Mouse (Mus musculus): Measurements from ENCODE around the gene Gm44579. TPM values are rescaled to one million over a fixed set of nuclear protein-coding genes. Genes with fewer than 3 reads are reported as not detected.

Gene Gm44579
- polyA plus RNA-seq, 1 experiment from 2014 or later, result not detected

DNA sequence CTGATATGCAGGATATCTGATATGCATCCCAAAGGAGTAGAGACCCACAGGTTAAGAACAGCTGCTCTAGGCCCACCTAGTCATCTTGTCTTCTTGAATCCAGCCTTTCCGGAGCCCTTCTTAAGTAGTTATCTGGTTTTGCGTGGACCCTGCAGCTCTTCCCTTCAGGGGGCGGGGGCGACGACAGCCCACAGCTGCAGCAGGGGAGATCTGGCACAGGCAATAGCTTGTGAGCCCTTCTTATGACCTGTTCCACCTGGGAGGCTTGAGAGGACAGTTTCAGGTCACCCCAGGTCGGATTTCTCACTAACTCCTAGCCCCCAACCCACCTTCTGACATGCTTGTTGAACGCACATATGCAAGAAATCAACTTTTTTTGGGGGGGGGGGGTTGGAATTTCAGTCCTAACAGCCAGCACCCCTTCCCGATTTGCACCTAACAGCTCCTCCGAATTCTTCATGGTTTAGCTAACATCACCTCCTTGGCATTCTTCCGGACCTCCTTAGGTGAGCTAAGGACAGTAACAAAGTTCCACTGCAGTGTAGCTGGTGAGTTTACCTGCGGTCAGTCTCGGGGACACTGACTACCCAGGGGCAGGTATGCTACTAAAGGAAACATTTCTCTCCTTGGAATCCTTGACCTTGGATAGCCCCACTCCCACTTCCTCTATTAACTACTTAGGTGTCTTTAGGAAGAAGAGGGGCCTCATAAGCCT, 38.8 kb downstream of the Gm44579 start:
- H3K4me3 ChIP-seq, result no peak overlapping the region; the same call in 1 of the 2 replicates

DNA sequence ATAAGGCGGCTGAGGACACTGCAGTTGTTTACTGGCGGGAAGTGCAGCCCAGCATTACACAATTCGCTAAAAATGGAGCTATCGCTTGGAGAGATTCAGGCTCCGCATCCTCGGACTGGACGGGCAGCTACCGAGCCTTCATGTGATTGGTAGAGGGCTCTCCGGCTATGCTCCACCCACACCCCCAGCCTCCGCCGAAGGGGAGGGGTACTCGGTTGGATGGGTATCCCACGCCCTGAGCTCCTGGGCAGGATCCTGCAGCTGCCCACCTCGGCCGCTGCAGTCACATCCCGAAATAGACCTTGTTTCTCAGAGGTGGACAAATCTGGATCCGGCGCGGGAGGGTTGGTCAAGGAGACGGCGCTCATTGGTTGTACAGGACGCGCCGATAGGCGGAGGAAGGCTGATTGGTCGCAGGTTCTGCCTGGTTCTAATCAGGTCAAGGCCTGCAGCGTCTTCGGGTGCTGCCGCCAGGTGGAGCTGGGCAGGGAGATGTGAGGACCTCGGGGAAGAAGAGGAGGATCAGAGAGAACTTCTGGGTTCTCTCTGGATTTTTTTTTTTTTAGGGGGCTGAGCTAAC, 39.6 kb downstream of the Gm44579 start:
- Histone ChIP-seq H3K27me3 (ENCODE audit: insufficient read depth, poor library complexity, severe bottlenecking) (no peaks in the 10 kb centered on the region), H3K4me1 (peaks cover 15% of the 10 kb centered on the region), H3K36me3 (no peaks in the 10 kb centered on the region), H3K4me3 (peak overlapping the region; percentile 58), H3K9me3 (no peaks in the 10 kb centered on the region), H3K27ac (peak overlapping the region; percentile 87)
- peak; percentile 98 for DNase-seq (ENCODE audit: low spot score)
- under 1% methylated on average over 30 of the region's 30 CpGs for WGBS

More for the DNA sequence above, 38.8 kb downstream of the Gm44579 start:
- WGBS, result 55% methylated on average over 12 of the region's 12 CpGs
- peak overlapping the region; percentile 42; the same call in 1 of the 2 replicates for H3K27ac ChIP-seq
- no peak for DNase-seq (ENCODE audit: low spot score)
- no peaks in the 10 kb centered on the region for H3K27me3 ChIP-seq (ENCODE audit: insufficient read depth, poor library complexity, severe bottlenecking)
- H3K36me3 ChIP-seq, result no peaks in the 10 kb centered on the region
- H3K4me1 ChIP-seq, result peaks cover 15% of the 10 kb centered on the region
- no peaks in the 10 kb centered on the region for H3K9me3 ChIP-seq

DNA sequence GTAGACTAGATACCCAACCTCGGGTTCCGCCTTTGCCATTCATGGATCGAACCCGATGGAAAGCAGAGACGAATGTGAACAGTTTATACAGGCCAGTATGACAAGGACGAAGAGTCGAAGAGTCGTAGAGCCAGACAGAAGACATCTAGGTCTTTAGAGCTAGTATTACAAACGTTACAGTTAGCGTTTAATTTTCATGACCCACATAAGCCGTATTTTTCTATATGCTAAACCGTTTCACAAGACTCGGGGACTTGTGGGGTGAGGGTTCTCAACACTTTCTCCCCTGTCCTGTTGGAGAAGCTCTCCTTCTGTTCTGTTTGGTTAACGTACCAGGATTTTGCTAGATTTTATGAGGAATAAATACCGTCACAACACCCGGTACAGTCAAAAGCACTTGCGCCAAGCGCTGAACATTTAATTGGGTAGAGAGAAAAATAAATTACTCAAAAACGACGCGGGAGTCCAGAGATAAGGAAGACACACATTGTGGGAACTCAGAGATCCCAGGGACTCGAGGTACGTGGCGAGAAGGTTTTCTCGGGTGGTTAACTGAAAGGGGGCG, 40.1 kb downstream of the Gm44579 start:
- 7% methylated on average over 26 of the region's 26 CpGs for WGBS
- Histone ChIP-seq H3K4me3 (peak overlapping the region; percentile 58), H3K9me3 (no peaks in the 10 kb centered on the region), H3K27me3 (ENCODE audit: insufficient read depth, poor library complexity, severe bottlenecking) (no peaks in the 10 kb centered on the region), H3K4me1 (peaks cover 15% of the 10 kb centered on the region), H3K36me3 (no peaks in the 10 kb centered on the region), H3K27ac (peak overlapping the region; percentile 87)
- DNase-seq (ENCODE audit: low spot score), result no peak

DNA sequence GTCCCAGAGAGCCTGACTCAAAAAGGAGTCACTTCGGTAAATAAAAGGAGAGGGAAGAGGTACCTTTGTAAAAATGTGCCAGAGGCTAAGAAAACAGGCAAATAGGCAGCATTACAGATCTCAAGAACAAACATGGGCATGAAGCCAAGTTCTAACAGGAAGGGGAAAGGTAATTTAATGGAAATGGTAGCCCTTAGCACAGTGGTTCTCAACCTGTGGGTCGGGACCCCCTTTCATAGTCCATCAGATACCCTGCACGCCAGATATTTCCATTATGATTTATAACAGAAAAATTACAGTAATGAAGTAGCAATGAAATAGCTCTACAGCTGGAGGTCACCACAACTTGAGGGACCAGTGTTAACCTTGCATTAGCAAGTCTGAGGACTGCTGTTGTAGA, 43.5 kb downstream of the Gm44579 start:
- Histone ChIP-seq H3K9me3 (no peaks in the 10 kb centered on the region), H3K36me3 (no peaks in the 10 kb centered on the region), H3K4me3 (no peak overlapping the region), H3K27ac (no peak overlapping the region), H3K4me1 (peaks cover 13% of the 10 kb centered on the region), H3K27me3 (ENCODE audit: insufficient read depth, poor library complexity, severe bottlenecking) (peaks cover 13% of the 10 kb centered on the region)
- no peak for DNase-seq (ENCODE audit: low spot score)
- 63% methylated on average over 3 of the region's 3 CpGs for WGBS

DNA sequence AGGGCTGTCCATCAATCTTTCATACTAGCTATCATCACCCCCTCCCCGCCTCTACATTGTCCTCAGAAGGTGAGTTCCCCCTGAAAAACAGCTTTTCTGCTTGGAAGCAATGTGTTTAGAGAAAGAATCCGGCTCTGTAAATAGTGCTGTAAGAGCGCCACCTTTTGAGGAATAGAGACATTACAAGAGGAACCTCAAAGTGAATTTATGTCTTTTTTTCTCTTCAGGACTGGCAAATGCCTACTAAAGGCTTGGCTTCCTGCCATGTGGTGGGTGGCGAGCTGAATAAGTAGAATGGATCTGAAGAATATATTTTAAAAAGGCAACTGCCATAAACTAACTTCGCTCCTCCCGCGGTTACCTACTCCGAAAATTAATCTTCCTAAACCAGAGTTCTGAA, 47.0 kb downstream of the Gm44579 start:
- Histone ChIP-seq H3K4me1 (no peaks in the 10 kb centered on the region; the same call in 1 of the 2 replicates), H3K4me3 (no peak overlapping the region), H3K36me3 (no peaks in the 10 kb centered on the region), H3K27me3 (ENCODE audit: insufficient read depth, poor library complexity, severe bottlenecking) (peaks cover 48% of the 10 kb centered on the region), H3K27ac (no peak overlapping the region), H3K9me3 (no peaks in the 10 kb centered on the region)
- no peak for DNase-seq (ENCODE audit: low spot score)
- 44% methylated on average over 8 of the region's 8 CpGs for WGBS

DNA sequence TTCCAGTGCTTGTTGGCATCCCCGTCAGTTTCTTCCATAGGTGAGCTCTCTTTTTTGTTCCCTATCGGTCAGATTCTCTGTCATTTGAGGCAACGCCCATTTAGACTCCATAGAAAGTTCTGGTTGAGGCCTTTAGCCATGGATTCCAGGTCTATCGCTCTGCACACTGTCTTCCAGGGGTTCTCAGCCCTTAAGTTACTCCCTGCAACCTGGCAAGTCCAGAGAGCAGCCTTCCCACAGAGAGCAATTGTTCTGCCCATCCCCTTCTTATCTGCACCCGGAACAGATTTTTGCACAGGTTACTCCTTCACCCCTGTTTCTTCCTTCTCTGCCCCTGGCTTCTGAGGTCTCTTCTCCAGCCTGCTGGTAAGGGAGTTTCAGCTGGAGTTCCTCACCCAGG, 48.7 kb downstream of the Gm44579 start:
- Histone ChIP-seq H3K9me3 (no peaks in the 10 kb centered on the region), H3K4me3 (no peak overlapping the region), H3K27me3 (ENCODE audit: insufficient read depth, poor library complexity, severe bottlenecking) (peaks cover 65% of the 10 kb centered on the region), H3K36me3 (no peaks in the 10 kb centered on the region), H3K27ac (no peak overlapping the region), H3K4me1 (peaks cover 16% of the 10 kb centered on the region)
- WGBS, result 64% methylated on average over 5 of the region's 5 CpGs
- no peak for DNase-seq (ENCODE audit: low spot score)

DNA sequence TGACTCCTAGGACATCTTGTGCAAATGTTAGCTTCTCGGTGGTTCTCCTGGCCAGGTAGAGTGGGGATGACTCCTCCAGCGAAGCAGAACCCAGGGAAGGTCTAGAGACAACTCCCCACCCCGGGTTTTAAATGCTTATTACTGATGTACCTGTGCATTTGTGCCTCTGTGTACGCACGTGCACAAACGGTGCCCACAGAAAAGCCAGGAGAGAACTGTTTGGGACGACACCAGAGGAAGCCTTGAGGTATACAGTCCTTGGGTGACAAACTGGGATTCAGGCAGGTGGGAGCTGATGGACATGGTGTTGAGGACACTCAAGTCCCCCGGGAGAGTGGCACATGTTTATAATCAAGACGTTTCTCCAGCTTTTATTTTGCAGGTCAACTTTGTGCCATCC, 49.9 kb downstream of the Gm44579 start:
- peaks cover 77% of the 10 kb centered on the region for H3K27me3 ChIP-seq (ENCODE audit: insufficient read depth, poor library complexity, severe bottlenecking)

DNA sequence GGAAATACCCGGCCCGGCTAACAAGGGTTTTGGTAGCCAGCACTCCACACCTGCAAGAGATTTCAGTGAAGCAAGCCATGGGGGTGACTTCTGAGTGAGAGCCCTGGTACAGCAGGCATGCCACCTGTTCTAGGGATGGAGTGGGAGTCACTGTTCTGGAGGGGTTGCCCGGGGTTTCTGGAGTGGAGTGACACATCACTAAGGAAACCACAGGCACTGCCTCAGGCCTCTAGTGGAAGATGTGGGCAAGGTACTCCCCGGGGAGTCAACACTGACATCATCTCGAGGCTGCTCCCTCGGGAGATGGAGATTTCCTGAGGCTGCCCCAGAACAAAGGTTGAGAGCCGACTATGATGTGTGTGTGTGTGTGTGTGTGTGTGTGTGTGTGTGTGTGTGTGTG, 50.4 kb downstream of the Gm44579 start:
- Histone ChIP-seq H3K27me3 (ENCODE audit: insufficient read depth, poor library complexity, severe bottlenecking) (peaks cover 83% of the 10 kb centered on the region), H3K4me1 (peaks cover 21% of the 10 kb centered on the region), H3K36me3 (no peaks in the 10 kb centered on the region), H3K9me3 (no peaks in the 10 kb centered on the region), H3K4me3 (no peak overlapping the region), H3K27ac (no peak overlapping the region)
- DNase-seq (ENCODE audit: low spot score), result no peak
- 38% methylated on average over 7 of the region's 7 CpGs for WGBS

More for the DNA sequence above, 49.9 kb downstream of the Gm44579 start:
- no peak overlapping the region for H3K27ac ChIP-seq
- H3K4me1 ChIP-seq, result peaks cover 21% of the 10 kb centered on the region
- DNase-seq (ENCODE audit: low spot score), result no peak
- H3K36me3 ChIP-seq, result no peaks in the 10 kb centered on the region
- no peaks in the 10 kb centered on the region for H3K9me3 ChIP-seq
- WGBS, result 69% methylated on average over 9 of the region's 9 CpGs
- H3K4me3 ChIP-seq, result no peak overlapping the region

DNA sequence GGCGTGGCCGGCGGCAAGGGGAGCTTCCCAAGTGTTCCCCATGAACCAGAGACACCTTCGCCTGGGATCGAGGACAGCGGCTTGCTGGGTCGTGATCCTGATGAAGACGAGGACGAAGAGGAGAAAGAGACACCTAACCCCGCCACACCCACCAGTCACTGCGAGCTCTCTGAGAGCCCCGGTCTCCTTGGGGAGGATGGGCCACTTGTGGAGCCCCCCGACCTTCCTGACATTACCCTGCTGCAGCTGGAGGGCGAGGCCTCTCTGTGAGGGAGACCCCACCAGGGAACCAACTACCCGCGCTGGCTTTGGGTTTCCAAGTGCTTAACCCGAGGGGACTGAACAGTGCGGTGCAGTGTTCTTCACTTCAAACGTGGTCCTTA, 52.2 kb downstream of the Gm44579 start:
- no peak for DNase-seq (ENCODE audit: low spot score)
- Histone ChIP-seq H3K27me3 (ENCODE audit: insufficient read depth, poor library complexity, severe bottlenecking) (peaks cover 85% of the 10 kb centered on the region), H3K36me3 (no peaks in the 10 kb centered on the region), H3K4me1 (peaks cover 21% of the 10 kb centered on the region), H3K9me3 (no peaks in the 10 kb centered on the region), H3K27ac (0 out of 2 replicates have a peak overlapping the region, but pooled peaks have one; percentile 59), H3K4me3 (peak overlapping the region; percentile 68)
- WGBS, result 6% methylated on average over 19 of the region's 19 CpGs

DNA sequence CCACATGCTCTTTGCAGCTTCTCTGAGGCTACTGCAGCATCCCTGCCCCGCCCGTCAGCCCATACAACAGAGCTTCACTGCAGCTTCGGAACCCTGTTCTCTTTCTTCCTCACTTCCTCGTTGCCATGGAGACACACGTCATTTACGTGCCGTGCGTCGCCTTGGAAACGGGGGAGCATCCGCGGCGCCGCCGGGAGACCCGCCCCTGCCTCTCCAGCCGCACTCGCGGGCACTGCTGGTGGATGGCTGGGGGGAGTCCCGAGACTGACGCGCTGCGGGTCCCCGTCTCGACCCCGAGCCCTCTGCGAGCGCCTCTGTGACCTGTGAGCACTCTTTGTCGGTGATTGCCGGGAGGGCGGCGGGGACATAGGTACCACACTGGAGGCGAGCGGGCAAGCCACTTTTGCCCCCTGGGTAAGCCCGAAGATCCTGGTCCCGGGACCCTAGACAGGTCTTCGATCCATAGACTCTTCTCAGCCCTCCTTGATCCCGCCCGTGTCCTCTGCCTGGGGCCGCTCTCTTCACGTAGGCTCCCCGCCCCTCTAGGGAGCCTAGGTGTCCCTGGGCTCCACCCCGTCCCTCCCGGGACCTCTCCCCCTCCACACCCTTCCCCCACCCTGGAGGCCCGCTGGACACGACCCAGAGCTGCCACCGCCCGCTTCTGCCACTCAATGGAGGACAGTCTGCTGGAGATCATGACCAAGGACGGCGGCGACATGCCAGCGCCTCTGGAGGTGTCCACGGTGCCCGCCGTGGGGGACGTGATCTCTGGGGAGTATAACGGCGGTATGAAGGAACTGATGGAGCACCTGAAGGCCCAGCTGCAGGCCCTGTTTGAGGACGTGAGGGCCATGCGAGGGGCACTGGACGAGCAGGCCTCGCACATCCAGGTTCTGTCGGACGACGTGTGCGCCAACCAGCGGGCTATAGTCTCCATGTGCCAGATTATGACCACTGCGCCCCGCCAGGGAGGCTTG, 52.8 kb downstream of the Gm44579 start:
- WGBS, result 1% methylated on average over 68 of the region's 69 CpGs
- Histone ChIP-seq H3K4me3 (peak overlapping the region; percentile 68), H3K36me3 (no peaks in the 10 kb centered on the region), H3K27ac (peak overlapping the region; percentile 59), H3K27me3 (ENCODE audit: insufficient read depth, poor library complexity, severe bottlenecking) (peaks cover 80% of the 10 kb centered on the region), H3K9me3 (no peaks in the 10 kb centered on the region), H3K4me1 (peaks cover 21% of the 10 kb centered on the region)
- DNase-seq (ENCODE audit: low spot score), result peak; percentile 87

DNA sequence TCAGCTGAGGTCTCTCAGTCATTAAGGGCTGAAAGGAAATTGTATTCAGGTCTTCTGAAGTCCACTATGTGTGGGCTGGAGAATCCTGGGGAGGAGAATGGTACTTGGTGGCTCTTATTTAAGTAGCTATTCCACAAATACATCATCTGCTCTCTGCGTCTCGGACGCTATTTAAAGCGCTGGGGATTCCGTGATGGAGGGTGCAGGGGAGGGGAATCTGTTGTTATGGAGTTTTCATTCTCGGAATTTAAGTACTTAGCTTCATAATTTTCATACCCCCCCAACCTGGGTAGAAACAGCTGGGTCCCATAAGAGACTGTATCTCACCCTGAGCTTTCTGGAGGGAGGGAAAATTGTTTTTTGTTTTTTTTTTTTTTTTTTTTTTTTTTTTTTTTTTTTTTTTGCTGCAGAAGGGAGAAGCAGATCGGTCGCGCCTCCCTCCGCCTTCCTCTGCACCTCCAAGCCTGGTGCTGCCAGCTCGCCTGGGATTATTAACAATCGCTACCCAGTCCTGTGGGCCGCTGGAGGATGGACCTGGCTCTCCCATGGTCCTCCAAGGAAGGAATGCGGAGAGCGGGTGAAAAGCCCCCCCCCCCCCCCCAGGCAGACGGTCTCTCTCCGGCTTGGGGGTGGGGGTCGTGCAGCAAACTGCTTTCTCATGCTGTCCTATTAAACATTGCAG, 53.7 kb downstream of the Gm44579 start, which contains the start of gene Ccdc184:
Ccdc184 (plus strand) TSS at position 196 of the 682 bp plus-strand sequence.
- WGBS, result 4% methylated on average over 18 of the region's 18 CpGs
- DNase-seq (ENCODE audit: low spot score), result no peak
- H3K27me3 ChIP-seq (ENCODE audit: insufficient read depth, poor library complexity, severe bottlenecking), result peaks cover 71% of the 10 kb centered on the region

DNA sequence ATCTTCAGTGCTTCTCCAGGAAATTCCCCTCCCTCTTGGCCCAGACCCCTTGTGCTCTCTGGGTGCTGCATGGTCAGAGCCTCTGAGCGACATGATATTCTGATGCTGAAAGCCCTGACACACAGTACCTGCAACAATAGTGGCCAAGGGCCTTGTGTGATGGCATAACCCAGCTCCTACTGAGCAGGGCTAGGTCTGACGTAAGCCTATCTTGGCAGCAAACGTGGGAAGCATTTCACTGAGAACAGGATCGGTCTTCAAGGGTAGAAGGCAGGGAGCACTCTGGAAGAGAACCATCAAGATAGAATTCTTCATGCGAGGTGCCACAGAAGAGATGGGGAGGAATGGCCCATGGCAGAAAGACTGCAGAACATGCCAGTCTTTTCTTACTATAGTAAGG, 55.3 kb downstream of the Gm44579 start, which contains the start of gene Asb8:
Asb8 (minus strand) TSS at position 101 of the 400 bp plus-strand sequence.
- Histone ChIP-seq H3K27me3 (ENCODE audit: insufficient read depth, poor library complexity, severe bottlenecking) (peaks cover 55% of the 10 kb centered on the region), H3K4me1 (peaks cover 32% of the 10 kb centered on the region), H3K9me3 (no peaks in the 10 kb centered on the region), H3K4me3 (no peak within 1 kb of the TSS), H3K27ac (no peak within 1 kb of the TSS), H3K36me3 (no peaks in the 10 kb centered on the region)
- no peak for DNase-seq (ENCODE audit: low spot score)
- WGBS, result 77% methylated on average over 5 of the region's 5 CpGs

More for the DNA sequence above, 53.7 kb downstream of the Gm44579 start, which contains the start of gene Ccdc184:
- Histone ChIP-seq H3K36me3 (no peaks in the 10 kb centered on the region), H3K27ac (peak within 1 kb of the TSS; percentile 59), H3K4me3 (peak within 1 kb of the TSS; percentile 68), H3K9me3 (no peaks in the 10 kb centered on the region), H3K4me1 (peaks cover 27% of the 10 kb centered on the region)
